Mouse (Mus musculus): ENCODE data around the gene Dhx15. TPM values are rescaled to one million over a fixed set of nuclear protein-coding genes. Genes with fewer than 3 reads are reported as not detected.
A peak's percentile ranks its signal among the peaks of the same experiment; 100 is the strongest.

Gene Dhx15
- polyA plus RNA-seq, 1 experiment from 2014 or later = 62.6 TPM

DNA sequence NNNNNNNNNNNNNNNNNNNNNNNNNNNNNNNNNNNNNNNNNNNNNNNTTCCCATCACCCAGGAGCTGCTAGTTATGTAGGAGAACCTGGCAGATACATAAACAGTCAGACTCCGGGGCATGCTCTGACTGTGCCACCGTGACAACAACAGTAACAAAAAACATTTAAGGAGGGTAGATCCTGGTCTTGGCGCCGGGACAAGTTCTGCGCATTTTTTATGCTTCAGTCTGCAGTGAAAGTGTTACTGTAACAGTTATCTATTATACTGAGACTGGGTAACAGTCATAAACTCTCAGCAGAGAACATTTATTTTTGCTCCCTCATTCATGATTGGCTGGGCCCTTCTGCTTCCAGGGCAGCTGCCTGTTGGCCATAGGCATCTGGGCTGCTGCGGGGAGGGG, 27.9 kb upstream of the Dhx15 start:
- H3K9me3 ChIP-seq (ENCODE audit: low read length) = no peaks in the 10 kb centered on the region
- ATAC-seq (no peak), DNase-seq (ENCODE audit: low spot score) (no peak)
- H3K27ac ChIP-seq (ENCODE audit: low read length) = no peak overlapping the region
- no peaks in the 10 kb centered on the region for H3K4me1 ChIP-seq (ENCODE audit: insufficient read depth, low read depth, low read length)
- TF ChIP-seq CTCF (IDR thresholded peaks at IDR 0.05) (no peak), EP300 (IDR thresholded peaks at IDR 0.05) (no peak)
- H3K9ac ChIP-seq (replicated peaks; ENCODE audit: low read depth) = no peak overlapping the region
- H3K4me2 ChIP-seq (replicated peaks; ENCODE audit: low read depth, low read length) = no peak overlapping the region
- WGBS = 68% methylated on average over 6 of the region's 6 CpGs
- no peaks in the 10 kb centered on the region for H3K36me3 ChIP-seq (ENCODE audit: insufficient read depth, low read length)
- no peak overlapping the region for H3K4me3 ChIP-seq (ENCODE audit: low read depth, low read length)
- H3K27me3 ChIP-seq (replicated peaks; ENCODE audit: insufficient read depth, low read length) = no peaks in the 10 kb centered on the region

DNA sequence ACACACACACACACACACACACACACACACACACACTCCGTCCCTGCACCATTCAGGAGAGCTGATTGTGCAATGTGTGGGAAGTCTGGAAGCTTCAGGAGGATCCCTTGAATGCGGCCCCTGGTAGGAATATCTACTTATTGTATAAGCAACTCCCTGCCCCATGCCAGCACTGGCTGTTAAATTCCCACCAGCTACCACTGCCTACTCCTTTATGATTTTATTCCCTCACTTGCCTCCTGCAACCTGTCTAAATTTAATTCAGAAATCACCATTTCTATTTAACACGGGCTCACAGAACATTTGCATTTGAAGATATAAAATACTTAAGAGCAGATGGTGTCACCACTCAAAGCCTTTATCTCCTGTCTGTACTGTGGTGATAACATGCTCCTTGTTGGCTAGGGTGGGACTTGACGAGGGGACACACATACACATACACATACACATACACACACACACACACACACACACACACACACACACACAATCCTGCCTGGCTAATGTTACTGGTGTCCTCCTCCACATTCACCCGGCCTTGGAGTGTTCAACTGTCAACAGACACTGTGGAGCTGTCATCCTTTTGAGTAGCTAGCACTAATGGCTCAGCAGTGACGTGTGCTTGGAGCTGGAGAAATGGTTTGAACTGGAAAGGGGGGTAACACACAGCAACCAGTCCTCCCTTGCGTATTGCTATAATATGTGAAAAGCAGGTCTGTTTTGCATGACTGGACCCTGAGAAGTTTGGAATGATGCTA, 23.0 kb upstream of the Dhx15 start:
- DNase-seq (ENCODE audit: low spot score) (no peak), ATAC-seq (no peak)
- Histone ChIP-seq H3K4me3 (ENCODE audit: low read depth, low read length) (no peak overlapping the region), H3K4me1 (ENCODE audit: insufficient read depth, low read depth, low read length) (no peaks in the 10 kb centered on the region), H3K27ac (ENCODE audit: low read length) (no peak overlapping the region), H3K27me3 (replicated peaks; ENCODE audit: insufficient read depth, low read length) (no peaks in the 10 kb centered on the region), H3K36me3 (ENCODE audit: insufficient read depth, low read length) (no peaks in the 10 kb centered on the region), H3K9ac (replicated peaks; ENCODE audit: low read depth) (no peak overlapping the region), H3K9me3 (ENCODE audit: low read length) (no peaks in the 10 kb centered on the region), H3K4me2 (replicated peaks; ENCODE audit: low read depth, low read length) (no peak overlapping the region)
- TF ChIP-seq EP300 (IDR thresholded peaks at IDR 0.05) (no peak), CTCF (IDR thresholded peaks at IDR 0.05) (no peak)
- WGBS = 64% methylated on average over 7 of the region's 7 CpGs

- H3K4me1 ChIP-seq (ENCODE audit: insufficient read depth, low read depth, low read length) = no peaks in the 10 kb centered on the region; the same call in 1 of the 2 replicates
- no peak for DNase-seq (ENCODE audit: low spot score)
- no peak overlapping the region for H3K27ac ChIP-seq (ENCODE audit: low read length)
- 17% methylated on average over 1 of the region's 1 CpGs for WGBS
- H3K4me3 ChIP-seq (ENCODE audit: low read depth, low read length) = peak overlapping the region; percentile 100; the same call in 1 of the 2 replicates
- H3K4me2 ChIP-seq (replicated peaks; ENCODE audit: low read depth, low read length) = peak overlapping the region; percentile 63
- no peaks in the 10 kb centered on the region for H3K36me3 ChIP-seq (ENCODE audit: insufficient read depth, low read length)
- H3K9ac ChIP-seq (replicated peaks; ENCODE audit: low read depth) = no peak overlapping the region
- H3K9me3 ChIP-seq (ENCODE audit: low read length) = no peaks in the 10 kb centered on the region
- no peak for ATAC-seq
- TF ChIP-seq CTCF (IDR thresholded peaks at IDR 0.05) (no peak), EP300 (IDR thresholded peaks at IDR 0.05) (no peak)
- no peaks in the 10 kb centered on the region for H3K27me3 ChIP-seq (replicated peaks; ENCODE audit: insufficient read depth, low read length)
These were observed 810 bp upstream of the Dhx15 start for GRCm38 (mm10) chr5:52191180-52191468.

DNA sequence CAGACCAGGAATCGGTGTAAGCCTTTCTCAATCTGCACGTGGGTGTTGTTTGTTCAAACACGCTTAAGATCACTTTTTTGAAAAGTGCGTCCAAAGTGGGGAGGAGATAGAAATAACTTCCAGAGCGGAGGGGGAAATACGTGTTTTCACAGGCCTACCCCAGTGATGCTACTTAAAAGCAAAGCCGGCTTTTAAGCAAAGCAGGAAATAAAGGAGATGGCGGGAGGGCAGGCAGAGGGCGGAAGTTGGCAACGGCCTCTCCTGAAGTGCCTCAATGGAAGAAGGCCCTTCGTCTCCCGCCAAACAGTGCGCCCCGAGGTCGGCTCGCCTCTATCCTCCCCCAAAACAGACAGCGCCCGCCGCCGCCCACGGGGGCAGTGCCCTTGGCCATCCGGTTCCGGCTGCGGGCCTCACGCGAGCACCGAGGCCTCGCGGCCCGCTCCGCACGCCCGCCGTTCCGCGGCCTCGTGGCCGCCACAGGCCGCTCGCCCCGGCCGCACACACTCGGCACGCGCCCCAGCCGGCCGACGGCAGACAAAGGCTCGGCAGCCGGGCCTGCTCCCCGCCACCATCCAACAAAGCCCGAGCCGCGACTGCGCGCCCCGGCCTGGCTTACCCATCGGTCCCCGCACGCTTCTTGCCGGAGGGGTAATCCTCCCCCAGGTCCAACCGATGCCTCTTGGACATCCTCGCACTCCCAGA, 499 bp downstream of the Dhx15 start:
- peak overlapping the region; percentile 63 for H3K4me2 ChIP-seq (replicated peaks; ENCODE audit: low read depth, low read length)
- H3K27ac ChIP-seq (ENCODE audit: low read length) = peak overlapping the region; percentile 93
- H3K9ac ChIP-seq (replicated peaks; ENCODE audit: low read depth) = peak overlapping the region; percentile 98
- H3K9me3 ChIP-seq (ENCODE audit: low read length) = no peaks in the 10 kb centered on the region
- H3K36me3 ChIP-seq (ENCODE audit: insufficient read depth, low read length) = no peaks in the 10 kb centered on the region
- H3K4me3 ChIP-seq (ENCODE audit: low read depth, low read length) = peak overlapping the region; percentile 100
- H3K27me3 ChIP-seq (replicated peaks; ENCODE audit: insufficient read depth, low read length) = no peaks in the 10 kb centered on the region
- H3K4me1 ChIP-seq (ENCODE audit: insufficient read depth, low read depth, low read length) = no peaks in the 10 kb centered on the region; the same call in 1 of the 2 replicates
- DNase-seq (ENCODE audit: low spot score) (peak; percentile 83), ATAC-seq (peak; percentile 61)
- peak; percentile 6; the same call in 1 of the 2 replicates for TF ChIP-seq CTCF (IDR thresholded peaks at IDR 0.05)
- TF ChIP-seq EP300 (IDR thresholded peaks at IDR 0.05) = no peak
- under 1% methylated on average over 53 of the region's 63 CpGs for WGBS

GRCm38 (mm10) chr5:52188206-52188605, 2.1 kb downstream of the Dhx15 start:
- Histone ChIP-seq H3K4me3 (ENCODE audit: low read depth, low read length) (no peak overlapping the region), H3K9me3 (ENCODE audit: low read length) (no peaks in the 10 kb centered on the region), H3K4me2 (replicated peaks; ENCODE audit: low read depth, low read length) (peak overlapping the region; percentile 63), H3K27ac (ENCODE audit: low read length) (no peak overlapping the region), H3K4me1 (ENCODE audit: insufficient read depth, low read depth, low read length) (no peaks in the 10 kb centered on the region; the same call in 1 of the 2 replicates), H3K36me3 (ENCODE audit: insufficient read depth, low read length) (peaks cover 11% of the 10 kb centered on the region; the same call in 1 of the 2 replicates), H3K9ac (replicated peaks; ENCODE audit: low read depth) (no peak overlapping the region), H3K27me3 (replicated peaks; ENCODE audit: insufficient read depth, low read length) (no peaks in the 10 kb centered on the region)
- DNase-seq (ENCODE audit: low spot score) (no peak), ATAC-seq (no peak)
- TF ChIP-seq CTCF (IDR thresholded peaks at IDR 0.05) (no peak), EP300 (IDR thresholded peaks at IDR 0.05) (no peak)
- WGBS = 19% methylated on average over 3 of the region's 3 CpGs

- 73% methylated on average over 1 of the region's 1 CpGs for WGBS
- H3K4me1 ChIP-seq (ENCODE audit: insufficient read depth, low read depth, low read length) = no peaks in the 10 kb centered on the region; the same call in 1 of the 2 replicates
- ATAC-seq = no peak
- H3K9ac ChIP-seq (replicated peaks; ENCODE audit: low read depth) = no peak overlapping the region
- no peaks in the 10 kb centered on the region for H3K27me3 ChIP-seq (replicated peaks; ENCODE audit: insufficient read depth, low read length)
- H3K4me3 ChIP-seq (ENCODE audit: low read depth, low read length) = no peak overlapping the region
- no peak overlapping the region for H3K27ac ChIP-seq (ENCODE audit: low read length)
- DNase-seq (ENCODE audit: low spot score) = no peak
- no peaks in the 10 kb centered on the region for H3K9me3 ChIP-seq (ENCODE audit: low read length)
- H3K4me2 ChIP-seq (replicated peaks; ENCODE audit: low read depth, low read length) = no peak overlapping the region
- no peaks in the 10 kb centered on the region for H3K36me3 ChIP-seq (ENCODE audit: insufficient read depth, low read length)
- TF ChIP-seq EP300 (IDR thresholded peaks at IDR 0.05) (no peak), CTCF (IDR thresholded peaks at IDR 0.05) (no peak)
These were observed 13.0 kb downstream of the Dhx15 start for GRCm38 (mm10) chr5:52177326-52177725.

All from lung, postnatal 0 days (tissue).